Comparison of ENCODE assay signal across 8 mouse cellular contexts in the genomic region with DNA sequence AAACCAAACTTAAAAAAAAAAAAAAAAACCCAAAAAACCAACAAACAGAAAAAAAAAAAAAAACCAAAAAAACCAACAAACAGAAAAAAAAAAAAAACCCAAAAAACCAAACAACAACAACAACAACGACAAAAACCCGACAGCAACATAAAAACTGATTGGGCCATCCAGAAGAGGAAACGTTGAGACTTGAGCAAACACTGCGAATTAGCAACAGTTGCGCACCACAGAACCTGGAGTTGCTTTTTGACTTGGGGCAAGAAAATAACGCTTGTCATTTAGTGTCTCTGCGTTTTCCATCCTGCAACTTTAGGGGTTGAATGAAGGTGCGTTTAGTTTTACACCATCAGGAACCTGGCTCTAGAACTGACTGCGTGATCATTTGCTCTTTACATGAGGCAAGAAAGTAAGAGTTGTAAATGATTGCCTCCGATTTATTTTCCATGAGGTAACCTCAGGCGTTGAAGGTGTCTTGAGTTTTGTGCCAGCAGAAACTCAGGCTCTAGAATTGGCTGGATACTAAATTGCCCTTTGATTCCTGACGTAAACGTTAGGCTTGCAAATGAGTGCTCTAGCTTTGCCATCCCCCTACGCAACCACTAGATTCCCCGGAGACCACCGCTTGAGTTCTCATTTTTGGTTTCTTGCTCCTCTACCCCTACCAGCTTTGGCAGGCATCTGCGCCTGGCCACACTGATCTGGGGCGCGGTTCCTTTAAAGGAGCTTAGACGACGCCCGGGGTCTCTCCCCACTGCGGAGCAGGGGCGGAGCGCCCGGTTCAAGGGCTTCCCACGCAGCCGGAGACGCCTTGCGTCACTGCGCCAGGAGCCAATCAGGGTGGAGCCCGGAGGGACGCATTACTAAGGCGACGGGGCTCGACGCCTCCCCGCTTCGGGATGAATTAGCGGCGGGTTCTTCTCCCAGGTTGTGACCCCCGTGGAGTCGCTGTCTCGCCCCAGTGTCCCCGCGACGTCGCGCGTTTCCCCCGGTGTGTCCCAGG. TPM values are rescaled to one million over a fixed set of nuclear protein-coding genes. Genes with fewer than 3 reads are reported as not detected.
DNase-seq lines count a peak whose midpoint lies in the region; ATAC-seq lines count a peak whose summit lies in the region.

TSS of gene Lclat1 (plus strand) at position 828 of the 1,000 bp plus-strand sequence.

- no peaks in the 10 kb centered on the region for H3K36me3 ChIP-seq in forebrain, embryonic 11.5 days (ENCODE audit: control insufficient read depth, insufficient read depth, low read length)
- no peaks in the 10 kb centered on the region for H3K36me3 ChIP-seq in heart, embryonic 16.5 days (ENCODE audit: control insufficient read depth, insufficient read depth)
- H3K36me3 ChIP-seq in liver, embryonic 15.5 days (replicated peaks) = no peaks in the 10 kb centered on the region
- no peaks in the 10 kb centered on the region for H3K36me3 ChIP-seq in neural tube, embryonic 12.5 days

- no peaks in the 10 kb centered on the region for H3K4me1 ChIP-seq in forebrain, embryonic 11.5 days (replicated peaks; ENCODE audit: control insufficient read depth, insufficient read depth, low read length)
- H3K4me1 ChIP-seq in heart, embryonic 16.5 days (ENCODE audit: control insufficient read depth, insufficient read depth, low read length) = peaks cover 25% of the 10 kb centered on the region
- peaks cover 19% of the 10 kb centered on the region for H3K4me1 ChIP-seq in liver, embryonic 15.5 days (replicated peaks)
- peaks cover 9% of the 10 kb centered on the region for H3K4me1 ChIP-seq in neural tube, embryonic 12.5 days

- peak; percentile 91 to 93 for DNase-seq in CD8-positive naive resting alpha-beta T cell, adult 2 months (ENCODE audit: low read depth in 2 of 2, low spot score in 2 of 2)
- DNase-seq in c-Kit-positive CD71-negative TER-119-negative erythroid progenitor cells, embryonic 14.5 days (ENCODE audit: low read depth) = peak; percentile 88
- peak; percentile 96 for DNase-seq in forebrain, embryonic 11.5 days (ENCODE audit: low spot score)
- DNase-seq in kidney, postnatal 36 days = peak; percentile 96 to 97
- DNase-seq in telencephalon, adult 2 months (ENCODE audit: low read depth, low spot score) = peak; percentile 92

- 7% methylated on average over 51 of the region's 51 CpGs for WGBS in forebrain, embryonic 11.5 days
- WGBS in heart, embryonic 16.5 days = 6% methylated on average over 49 of the region's 51 CpGs
- WGBS in liver, embryonic 15.5 days (ENCODE audit: insufficient replicate concordance) = 5% methylated on average over 51 of the region's 51 CpGs
- 6% methylated on average over 51 of the region's 51 CpGs for WGBS in neural tube, embryonic 12.5 days

- H3K9ac ChIP-seq in forebrain, embryonic 11.5 days (ENCODE audit: low read length) = peak within 1 kb of the TSS; percentile 85
- H3K9ac ChIP-seq in heart, embryonic 16.5 days (ENCODE audit: low read length) = peak within 1 kb of the TSS; percentile 88
- H3K9ac ChIP-seq in liver, embryonic 15.5 days = peak within 1 kb of the TSS; percentile 67
- H3K9ac ChIP-seq in neural tube, embryonic 12.5 days = peak within 1 kb of the TSS; percentile 83

- ATAC-seq in forebrain, embryonic 11.5 days (replicated peaks; ENCODE audit: low FRiP score) = peak; percentile 100
- ATAC-seq in heart, embryonic 16.5 days (replicated peaks; ENCODE audit: extremely low read depth, insufficient read depth, low FRiP score) = peak; percentile 99
- peak; percentile 98 for ATAC-seq in liver, embryonic 15.5 days (ENCODE audit: insufficient read depth)
- ATAC-seq in neural tube, embryonic 12.5 days (ENCODE audit: low FRiP score, low read depth) = peak; percentile 100

- no peaks in the 10 kb centered on the region for H3K9me3 ChIP-seq in forebrain, embryonic 11.5 days (ENCODE audit: control insufficient read depth, low read length)
- H3K9me3 ChIP-seq in heart, embryonic 16.5 days (replicated peaks; ENCODE audit: control insufficient read depth, low read length) = no peaks in the 10 kb centered on the region
- no peaks in the 10 kb centered on the region for H3K9me3 ChIP-seq in liver, embryonic 15.5 days (replicated peaks)
- no peaks in the 10 kb centered on the region for H3K9me3 ChIP-seq in neural tube, embryonic 12.5 days

- H3K27me3 ChIP-seq in forebrain, embryonic 11.5 days (ENCODE audit: control insufficient read depth, insufficient read depth, low read length) = no peaks in the 10 kb centered on the region
- H3K27me3 ChIP-seq in heart, embryonic 16.5 days (ENCODE audit: control insufficient read depth, insufficient read depth, low read length) = no peaks in the 10 kb centered on the region
- H3K27me3 ChIP-seq in liver, embryonic 15.5 days = peaks cover 8% of the 10 kb centered on the region
- no peaks in the 10 kb centered on the region for H3K27me3 ChIP-seq in neural tube, embryonic 12.5 days (replicated peaks)

- peak within 1 kb of the TSS; percentile 88 for H3K4me2 ChIP-seq in forebrain, embryonic 11.5 days (ENCODE audit: low read depth, low read length, severe bottlenecking)
- H3K4me2 ChIP-seq in heart, embryonic 16.5 days (ENCODE audit: low read depth, low read length) = peak within 1 kb of the TSS; percentile 84
- H3K4me2 ChIP-seq in liver, embryonic 15.5 days = peak within 1 kb of the TSS; percentile 97
- peak within 1 kb of the TSS; percentile 88 for H3K4me2 ChIP-seq in neural tube, embryonic 12.5 days (replicated peaks)

- peak within 1 kb of the TSS; percentile 84 for H3K4me3 ChIP-seq in forebrain, embryonic 11.5 days (ENCODE audit: low read depth, low read length)
- peak within 1 kb of the TSS; percentile 78 for H3K4me3 ChIP-seq in heart, embryonic 16.5 days (ENCODE audit: low read length)
- peak within 1 kb of the TSS; percentile 77 for H3K4me3 ChIP-seq in liver, embryonic 15.5 days (replicated peaks)
- peak within 1 kb of the TSS; percentile 81 for H3K4me3 ChIP-seq in neural tube, embryonic 12.5 days

- H3K27ac ChIP-seq in forebrain, embryonic 11.5 days (ENCODE audit: low read depth, low read length) = no peak within 1 kb of the TSS
- H3K27ac ChIP-seq in heart, embryonic 16.5 days (ENCODE audit: low read length) = peak within 1 kb of the TSS; percentile 78
- peak within 1 kb of the TSS; percentile 41 for H3K27ac ChIP-seq in liver, embryonic 15.5 days (replicated peaks)
- H3K27ac ChIP-seq in neural tube, embryonic 12.5 days = no peak within 1 kb of the TSS

RNA-seq across cellular contexts. Expression of gene Lclat1, which starts in this region (rescaled TPM):
- polyA plus RNA-seq in forebrain, embryonic 11.5 days (2014; fragmentation: Nextera tagmentation; extraction: Ambion mirVana) = 15.2 and 15.9 TPM in 2 replicates
- 39.5 and 49.2 TPM in 2 replicates for polyA plus RNA-seq in heart, embryonic 16.5 days (2015; fragmentation: Nextera tagmentation; extraction: Ambion mirVana)
- 2.2 and 2.5 TPM in 2 replicates for polyA plus RNA-seq in liver, embryonic 15.5 days (2015; fragmentation: Nextera tagmentation; extraction: Ambion mirVana)
- 8.7 and 11.9 TPM in 2 replicates for polyA plus RNA-seq in neural tube, embryonic 12.5 days (2016; fragmentation: Nextera tagmentation; extraction: Ambion mirVana)

Comparison
In these comparisons a context has a peak if more than half of its experiments do, and no peak if none do; other contexts are left out.
1. H3K27ac ChIP-seq: peak in heart, embryonic 16.5 days (single experiment) and liver, embryonic 15.5 days (single experiment); none in forebrain, embryonic 11.5 days (single experiment) and neural tube, embryonic 12.5 days (single experiment).
2. Peak in every context shown above with its lines, with median percentiles within 50 percentile points of each other: DNase-seq, ATAC-seq, H3K4me2 ChIP-seq, H3K4me3 ChIP-seq and H3K9ac ChIP-seq.